Mouse (Mus musculus) erythroid progenitor cell, adult 5-6 weeks (primary cell): ENCODE results near the gene Zfp961. TPM values are rescaled to one million over a fixed set of nuclear protein-coding genes. Genes with fewer than 3 reads are reported as not detected.

Source experiments
- ATAC-seq: replicated peaks from 2 replicates; pipeline ENCODE4 v1.8.0; 2016; ENCODE audit warnings: moderate number of reproducible peaks, mild to moderate bottlenecking, moderate TSS enrichment, inconsistent platforms; ENCODE audit not compliant: poor library complexity, low FRiP score, severe bottlenecking
- total RNA-seq, 2 experiments: library from RNA; stranded (forward) in 1 of 2; stranded (reverse) in 1 of 2; fragments of 150-400 nt in 1 of 2; fragments of 186-747, 209-891 nt in 1 of 2; gene quantifications; 2 replicates each; pipeline versions ENCODE4 v1.2.3 to v1.2.4; 2015 to 2017; ENCODE audit warnings: low replicate concordance in 2 of 2

The Zfp961 gene
- total RNA-seq, 2 experiments from 2014 or later = 3.8 to 20.1 TPM

GRCm38 (mm10) chr8:71954666-71955065 lies 3.8 kb downstream of the Zfp961 start:
- ATAC-seq = no peak

- ATAC-seq = no peak
Measured at GRCm38 (mm10) chr8:71960483-71960882, 9.6 kb downstream of the Zfp961 start.

- no peak for ATAC-seq
Measured at GRCm38 (mm10) chr8:71961796-71962195, 11.0 kb downstream of the Zfp961 start.

- no peak for ATAC-seq
Measured at GRCm38 (mm10) chr8:71964051-71964450, 13.2 kb downstream of the Zfp961 start.

- no peak for ATAC-seq
Measured at GRCm38 (mm10) chr8:71965166-71965565, 14.3 kb downstream of the Zfp961 start.

- ATAC-seq = no peak; the same call in 1 of the 2 replicates
Measured at GRCm38 (mm10) chr8:71966411-71966810, 15.6 kb downstream of the Zfp961 start.

- ATAC-seq = no peak
Measured at GRCm38 (mm10) chr8:71967261-71967660, 16.4 kb downstream of the Zfp961 start.

- ATAC-seq = no peak
Measured at GRCm38 (mm10) chr8:71968100-71968499, 17.3 kb downstream of the Zfp961 start.

GRCm38 (mm10) chr8:71968636-71969035 lies 17.8 kb downstream of the Zfp961 start:
- ATAC-seq = no peak

GRCm38 (mm10) chr8:71971945-71972344 lies 21.1 kb downstream of the Zfp961 start:
- peak; percentile 67 for ATAC-seq

- no peak for ATAC-seq
Measured at GRCm38 (mm10) chr8:71974211-71974610, 23.4 kb downstream of the Zfp961 start.

- no peak for ATAC-seq
Measured at GRCm38 (mm10) chr8:71981032-71981431, 30.2 kb downstream of the Zfp961 start.

GRCm38 (mm10) chr8:71981456-71981855 lies 30.6 kb downstream of the Zfp961 start:
- no peak for ATAC-seq

- ATAC-seq = no peak
Measured at GRCm38 (mm10) chr8:71984601-71985000, 33.8 kb downstream of the Zfp961 start.

- no peak for ATAC-seq
Measured at GRCm38 (mm10) chr8:71988110-71988866, 37.5 kb downstream of the Zfp961 start.

GRCm38 (mm10) chr8:71988867-71989599 lies 38.2 kb downstream of the Zfp961 start:
- no peak for ATAC-seq

GRCm38 (mm10) chr8:71999434-71999833 lies 48.6 kb downstream of the Zfp961 start:
- ATAC-seq = no peak

GRCm38 (mm10) chr8:72000223-72000622 lies 49.4 kb downstream of the Zfp961 start:
- ATAC-seq = no peak

- ATAC-seq = no peak
Measured at GRCm38 (mm10) chr8:72002942-72003341, 52.1 kb downstream of the Zfp961 start.

- ATAC-seq = no peak
Measured at GRCm38 (mm10) chr8:72005912-72006311, 55.1 kb downstream of the Zfp961 start.

- no peak for ATAC-seq
Measured at GRCm38 (mm10) chr8:72006763-72007162, 55.9 kb downstream of the Zfp961 start.
